Mouse (Mus musculus): ENCODE data around the gene 2510009E07Rik. TPM values are rescaled to one million over a fixed set of nuclear protein-coding genes. Genes with fewer than 3 reads are reported as not detected.

2510009E07Rik gene
- polyA plus RNA-seq, 2 experiments, result 1.6 to 1.9 TPM

- Histone ChIP-seq H3K4me3 (ENCODE audit: insufficient read depth in 1 of 2, low read depth in 2 of 2, low read length in 2 of 2) (no peak overlapping the region), H3K9ac (replicated peaks) (no peak overlapping the region; the same call in 1 of the 2 replicates), H3K27me3 (ENCODE audit: control insufficient read depth, insufficient read depth, low read length) (no peaks in the 10 kb centered on the region), H3K27ac (no peak overlapping the region), H3K36me3 (replicated peaks; ENCODE audit: control insufficient read depth, insufficient read depth, low read depth) (no peaks in the 10 kb centered on the region), H3K4me2 (ENCODE audit: low read depth) (no peak overlapping the region; the same call in 1 of the 2 replicates), H3K9me3 (ENCODE audit: control insufficient read depth, low read length) (no peaks in the 10 kb centered on the region), H3K4me1 (replicated peaks; ENCODE audit: control insufficient read depth in 2 of 2, insufficient read depth in 2 of 2, low read length in 1 of 2) (peaks cover 6 to 10% of the 10 kb centered on the region in 2 experiments; a peak in 3 of 4 replicates)
- no peak for DNase-seq (ENCODE audit: low read depth in 3 of 3, low spot score in 3 of 3)
- WGBS (ENCODE audit: insufficient replicate concordance), result 11% methylated on average over 3 of the region's 3 CpGs
- TF ChIP-seq EP300 (IDR thresholded peaks at IDR 0.05; ENCODE audit: low read depth), result peak; percentile 68
- TF ChIP-seq CTCF (IDR thresholded peaks at IDR 0.05; ENCODE audit: low read depth), result no peak
- peak; percentile 61; the same call in 1 of the 2 replicates for ATAC-seq (ENCODE audit: insufficient read depth)
Measured at GRCm38 (mm10) chr16:21741542-21741941, 47.1 kb upstream of the 2510009E07Rik start.

- ATAC-seq (ENCODE audit: insufficient read depth), result no peak
- no peaks in the 10 kb centered on the region; a peak in 1 of 4 replicates for H3K4me1 ChIP-seq (replicated peaks; ENCODE audit: control insufficient read depth in 2 of 2, insufficient read depth in 2 of 2, low read length in 1 of 2)
- WGBS (ENCODE audit: insufficient replicate concordance), result 62% methylated on average over 1 of the region's 1 CpGs
- H3K27ac ChIP-seq, result no peak overlapping the region
- H3K4me2 ChIP-seq (ENCODE audit: low read depth), result no peak overlapping the region
- H3K9me3 ChIP-seq (ENCODE audit: control insufficient read depth, low read length), result no peaks in the 10 kb centered on the region
- no peak overlapping the region for H3K9ac ChIP-seq (replicated peaks)
- DNase-seq (ENCODE audit: low read depth in 3 of 3, low spot score in 3 of 3), result no peak
- H3K36me3 ChIP-seq (replicated peaks; ENCODE audit: control insufficient read depth, insufficient read depth, low read depth), result no peaks in the 10 kb centered on the region
- H3K4me3 ChIP-seq (ENCODE audit: insufficient read depth in 1 of 2, low read depth in 2 of 2, low read length in 2 of 2), result no peak overlapping the region
- TF ChIP-seq CTCF (IDR thresholded peaks at IDR 0.05; ENCODE audit: low read depth) (no peak), EP300 (IDR thresholded peaks at IDR 0.05; ENCODE audit: low read depth) (no peak)
- no peaks in the 10 kb centered on the region for H3K27me3 ChIP-seq (ENCODE audit: control insufficient read depth, insufficient read depth, low read length)
Measured at GRCm38 (mm10) chr16:21735638-21736037, 41.2 kb upstream of the 2510009E07Rik start.

- 46% methylated on average over 10 of the region's 10 CpGs for WGBS (ENCODE audit: insufficient replicate concordance)
- ATAC-seq (ENCODE audit: insufficient read depth) (no peak), DNase-seq (ENCODE audit: low read depth in 3 of 3, low spot score in 3 of 3) (peak; percentile 46 to 55 (median 52))
- no peaks in the 10 kb centered on the region for H3K27me3 ChIP-seq (ENCODE audit: control insufficient read depth, insufficient read depth, low read length)
- H3K27ac ChIP-seq, result no peak overlapping the region
- H3K4me1 ChIP-seq (replicated peaks; ENCODE audit: control insufficient read depth in 2 of 2, insufficient read depth in 2 of 2, low read length in 1 of 2), result 0 out of 4 replicates have a peak, but pooled peaks cover 0 to 2% of the 10 kb centered on the region in 2 experiments
- peak overlapping the region; percentile 45 for H3K4me2 ChIP-seq (ENCODE audit: low read depth)
- no peak overlapping the region for H3K9ac ChIP-seq (replicated peaks)
- H3K9me3 ChIP-seq (ENCODE audit: control insufficient read depth, low read length), result no peaks in the 10 kb centered on the region
- peak overlapping the region; percentile 30 to 48 for H3K4me3 ChIP-seq (ENCODE audit: insufficient read depth in 1 of 2, low read depth in 2 of 2, low read length in 2 of 2)
- H3K36me3 ChIP-seq (replicated peaks; ENCODE audit: control insufficient read depth, insufficient read depth, low read depth), result no peaks in the 10 kb centered on the region
- TF ChIP-seq EP300 (IDR thresholded peaks at IDR 0.05; ENCODE audit: low read depth) (no peak), CTCF (IDR thresholded peaks at IDR 0.05; ENCODE audit: low read depth) (peak; percentile 79)
Measured at GRCm38 (mm10) chr16:21727897-21728364, 33.5 kb upstream of the 2510009E07Rik start.

- WGBS (ENCODE audit: insufficient replicate concordance), result 75% methylated on average over 3 of the region's 3 CpGs
- no peak overlapping the region for H3K27ac ChIP-seq
- no peak for DNase-seq (ENCODE audit: low read depth in 3 of 3, low spot score in 3 of 3)
- H3K9me3 ChIP-seq (ENCODE audit: control insufficient read depth, low read length), result no peaks in the 10 kb centered on the region
- H3K4me3 ChIP-seq (ENCODE audit: insufficient read depth in 1 of 2, low read depth in 2 of 2, low read length in 2 of 2), result no peak overlapping the region
- 0 out of 4 replicates have a peak, but pooled peaks cover 0 to 2% of the 10 kb centered on the region in 2 experiments for H3K4me1 ChIP-seq (replicated peaks; ENCODE audit: control insufficient read depth in 2 of 2, insufficient read depth in 2 of 2, low read length in 1 of 2)
- TF ChIP-seq CTCF (IDR thresholded peaks at IDR 0.05; ENCODE audit: low read depth), result no peak
- TF ChIP-seq EP300 (IDR thresholded peaks at IDR 0.05; ENCODE audit: low read depth), result no peak
- no peak overlapping the region for H3K9ac ChIP-seq (replicated peaks)
- ATAC-seq (ENCODE audit: insufficient read depth), result no peak
- H3K27me3 ChIP-seq (ENCODE audit: control insufficient read depth, insufficient read depth, low read length), result no peaks in the 10 kb centered on the region
- H3K36me3 ChIP-seq (replicated peaks; ENCODE audit: control insufficient read depth, insufficient read depth, low read depth), result no peaks in the 10 kb centered on the region
- no peak overlapping the region for H3K4me2 ChIP-seq (ENCODE audit: low read depth)
Measured at GRCm38 (mm10) chr16:21727421-21727820, 33.0 kb upstream of the 2510009E07Rik start.

- no peaks in the 10 kb centered on the region for H3K27me3 ChIP-seq (ENCODE audit: control insufficient read depth, insufficient read depth, low read length)
- H3K27ac ChIP-seq, result no peak overlapping the region
- 66% methylated on average over 1 of the region's 1 CpGs for WGBS (ENCODE audit: insufficient replicate concordance)
- 0 out of 4 replicates have a peak, but pooled peaks cover 0 to 2% of the 10 kb centered on the region in 2 experiments for H3K4me1 ChIP-seq (replicated peaks; ENCODE audit: control insufficient read depth in 2 of 2, insufficient read depth in 2 of 2, low read length in 1 of 2)
- no peak overlapping the region for H3K4me3 ChIP-seq (ENCODE audit: insufficient read depth in 1 of 2, low read depth in 2 of 2, low read length in 2 of 2)
- no peak for ATAC-seq (ENCODE audit: insufficient read depth)
- DNase-seq (ENCODE audit: low read depth in 3 of 3, low spot score in 3 of 3), result no peak
- H3K36me3 ChIP-seq (replicated peaks; ENCODE audit: control insufficient read depth, insufficient read depth, low read depth), result no peaks in the 10 kb centered on the region
- TF ChIP-seq CTCF (IDR thresholded peaks at IDR 0.05; ENCODE audit: low read depth) (no peak), EP300 (IDR thresholded peaks at IDR 0.05; ENCODE audit: low read depth) (no peak)
- H3K9me3 ChIP-seq (ENCODE audit: control insufficient read depth, low read length), result no peaks in the 10 kb centered on the region
- H3K4me2 ChIP-seq (ENCODE audit: low read depth), result no peak overlapping the region
- no peak overlapping the region for H3K9ac ChIP-seq (replicated peaks)
Measured at GRCm38 (mm10) chr16:21724261-21724660, 29.8 kb upstream of the 2510009E07Rik start.

Data from liver, embryonic 14.5 days (tissue).